Mouse (Mus musculus) activated CD4-positive, CD25-positive, alpha-beta regulatory T cell, adult 4 months (primary cell): ENCODE data around the gene Psg18. TPM values are rescaled to one million over a fixed set of nuclear protein-coding genes. Genes with fewer than 3 reads are reported as not detected.
"Not testable (repeated sequence)": the region's sequence is repeated elsewhere in the genome, so short reads cannot be mapped to it uniquely, and the experiment has no call there.

Experiments
- ATAC-seq: one replicate; pipeline ENCODE4 v1.8.0; 2017
- polyA plus RNA-seq, 2 experiments: library from polyadenylated mRNA; unstranded; fragments of 100-300 nt; shearing (Covaris generic); gene quantifications; one replicate each; pipeline ENCODE4 v1.2.1; 2017

Psg18 gene
- polyA plus RNA-seq = not detected

GRCm38 (mm10) chr7:18354909-18355308 is at the start of gene Psg18:
Gene Psg18 (minus strand): TSS chr7:18355009.
- not testable (repeated sequence) for ATAC-seq

GRCm38 (mm10) chr7:18403407-18403806 is 48.6 kb upstream of the Psg18 start:
- no peak for ATAC-seq

GRCm38 (mm10) chr7:18402527-18403237 is 47.9 kb upstream of the Psg18 start:
- no peak for ATAC-seq

GRCm38 (mm10) chr7:18391483-18391882 is 36.7 kb upstream of the Psg18 start:
- not testable (repeated sequence) for ATAC-seq

- no peak for ATAC-seq
These were observed 23.5 kb upstream of the Psg18 start for GRCm38 (mm10) chr7:18378295-18378694.

GRCm38 (mm10) chr7:18335411-18335810 is 19.4 kb downstream of the Psg18 start:
- ATAC-seq = not testable (repeated sequence)

Other genes starting within 250 kb of the Psg18 start
- not detected for gene Igfl3, start 178.5 kb downstream of the Psg18 start, polyA plus RNA-seq
- gene Mill1, start 109.7 kb downstream of the Psg18 start, polyA plus RNA-seq = not detected
- gene Psg28, start 77.0 kb upstream of the Psg18 start, polyA plus RNA-seq = not detected
- gene Psg26, start 129.2 kb upstream of the Psg18 start, polyA plus RNA-seq = not detected
- gene Psg25, start 177.3 kb upstream of the Psg18 start, polyA plus RNA-seq = not detected
- gene Psg27, start 212.3 kb upstream of the Psg18 start, polyA plus RNA-seq = not detected